Mouse (Mus musculus): ENCODE data around the gene Tbpl1. TPM values are rescaled to one million over a fixed set of nuclear protein-coding genes. Genes with fewer than 3 reads are reported as not detected.

The Tbpl1 gene
- 47.7 and 54.8 TPM in 2 replicates for polyA plus RNA-seq (2015; fragmentation: Nextera tagmentation; extraction: Ambion mirVana)

DNA sequence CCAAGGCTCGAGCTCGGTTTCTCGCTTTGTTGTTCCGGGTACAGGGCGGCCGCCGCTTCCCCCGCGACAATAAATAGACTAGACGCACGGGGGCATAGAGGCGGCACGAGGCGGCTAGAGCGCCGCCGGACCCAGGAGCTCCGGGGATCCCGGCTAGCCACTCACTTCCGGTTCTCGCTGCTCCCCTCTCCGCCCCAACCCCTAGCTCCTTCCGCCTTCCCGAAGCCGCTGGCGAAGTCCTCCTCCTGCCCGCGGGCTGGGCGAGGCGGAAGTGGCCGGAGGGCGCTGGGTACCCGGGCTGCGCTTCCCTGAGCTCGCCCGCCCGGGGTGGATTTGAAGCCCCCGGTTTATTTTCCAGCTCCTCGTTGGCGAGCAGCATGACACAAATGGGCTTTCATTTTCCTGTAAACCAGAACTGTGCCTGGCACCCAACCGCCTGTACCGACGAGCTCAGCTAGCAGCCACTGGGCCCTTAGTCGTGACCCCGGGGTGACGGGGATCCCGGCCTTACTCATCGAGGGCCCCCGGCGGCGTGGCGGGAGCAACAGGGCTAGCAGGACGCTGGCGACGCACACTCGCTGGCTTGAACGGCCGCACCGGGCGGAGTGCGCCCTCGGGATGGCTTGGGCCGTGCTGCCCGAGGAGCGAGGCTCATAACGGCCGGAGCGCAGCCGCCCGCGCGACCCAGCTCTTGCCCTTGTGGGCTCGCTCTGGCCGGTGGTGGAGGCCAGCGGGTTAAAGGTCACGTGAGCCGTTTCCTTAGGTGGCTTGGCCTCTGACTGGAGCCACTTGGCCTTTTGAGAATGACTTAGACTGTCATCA lies at the start of gene Tbpl1:
Gene Tbpl1 (minus strand): TSS at position 667 of the 822 bp plus-strand sequence.
- Histone ChIP-seq H3K4me3 (replicated peaks) (peak within 1 kb of the TSS; percentile 98), H3K4me1 (replicated peaks) (peaks cover 10% of the 10 kb centered on the region), H3K4me2 (replicated peaks) (peak within 1 kb of the TSS; percentile 91), H3K27me3 (replicated peaks) (no peaks in the 10 kb centered on the region), H3K9me3 (no peaks in the 10 kb centered on the region), H3K36me3 (no peaks in the 10 kb centered on the region), H3K27ac (peak within 1 kb of the TSS; percentile 87), H3K9ac (peak within 1 kb of the TSS; percentile 94)
- WGBS, result under 1% methylated on average over 77 of the region's 77 CpGs
- ATAC-seq, result peak; percentile 99

DNA sequence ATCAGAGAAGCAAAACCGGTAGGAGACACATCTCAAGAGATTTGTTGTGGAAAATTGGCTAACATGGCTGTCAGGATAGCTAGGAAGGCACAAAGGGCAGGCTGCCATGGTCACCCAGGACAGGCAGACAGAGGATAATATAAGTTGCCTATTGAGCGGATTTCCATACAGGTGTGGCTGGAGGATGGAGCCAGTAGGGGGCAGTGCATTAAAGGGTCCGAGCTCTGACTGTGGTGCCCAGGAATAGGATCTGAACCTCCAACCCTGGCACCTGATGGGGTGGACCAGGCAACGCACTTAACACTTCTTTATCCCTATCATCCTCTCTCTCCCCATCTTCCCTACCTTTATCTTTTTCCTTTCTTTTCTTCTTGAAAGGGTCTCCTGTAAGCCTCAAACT lies 49.7 kb upstream of the Tbpl1 start:
- Histone ChIP-seq H3K27ac (no peak overlapping the region), H3K9me3 (no peaks in the 10 kb centered on the region), H3K4me1 (replicated peaks) (0 out of 2 replicates have a peak, but pooled peaks cover 3% of the 10 kb centered on the region), H3K4me3 (replicated peaks) (no peak overlapping the region), H3K4me2 (replicated peaks) (no peak overlapping the region), H3K9ac (no peak overlapping the region), H3K27me3 (replicated peaks) (no peaks in the 10 kb centered on the region), H3K36me3 (no peaks in the 10 kb centered on the region)
- 55% methylated on average over 4 of the region's 4 CpGs for WGBS
- no peak for ATAC-seq

- H3K27me3 ChIP-seq (replicated peaks), result no peaks in the 10 kb centered on the region
- H3K9me3 ChIP-seq, result no peaks in the 10 kb centered on the region
- H3K9ac ChIP-seq, result no peak overlapping the region
- 14% methylated on average over 5 of the region's 5 CpGs for WGBS
- H3K4me3 ChIP-seq (replicated peaks), result no peak overlapping the region
- H3K4me1 ChIP-seq (replicated peaks), result 0 out of 2 replicates have a peak, but pooled peaks cover 3% of the 10 kb centered on the region
- peak; percentile 71; the same call in 1 of the 2 replicates for ATAC-seq
- no peak overlapping the region for H3K4me2 ChIP-seq (replicated peaks)
- H3K36me3 ChIP-seq, result no peaks in the 10 kb centered on the region
- no peak overlapping the region for H3K27ac ChIP-seq
Observed at GRCm38 (mm10) chr10:22777939-22778338, 46.2 kb upstream of the Tbpl1 start.

- Histone ChIP-seq H3K27me3 (replicated peaks) (no peaks in the 10 kb centered on the region), H3K4me1 (replicated peaks) (0 out of 2 replicates have a peak, but pooled peaks cover 3% of the 10 kb centered on the region), H3K9me3 (no peaks in the 10 kb centered on the region), H3K4me2 (replicated peaks) (no peak overlapping the region), H3K4me3 (replicated peaks) (no peak overlapping the region), H3K27ac (no peak overlapping the region), H3K36me3 (no peaks in the 10 kb centered on the region), H3K9ac (no peak overlapping the region)
- ATAC-seq, result no peak
- 14% methylated on average over 7 of the region's 7 CpGs for WGBS
Observed at GRCm38 (mm10) chr10:22776007-22776698, 44.4 kb upstream of the Tbpl1 start.

- WGBS, result 75% methylated on average over 2 of the region's 2 CpGs
- Histone ChIP-seq H3K36me3 (no peaks in the 10 kb centered on the region), H3K9ac (no peak overlapping the region), H3K4me2 (replicated peaks) (no peak overlapping the region), H3K27me3 (replicated peaks) (no peaks in the 10 kb centered on the region), H3K4me1 (replicated peaks) (0 out of 2 replicates have a peak, but pooled peaks cover 3% of the 10 kb centered on the region), H3K4me3 (replicated peaks) (no peak overlapping the region), H3K27ac (no peak overlapping the region), H3K9me3 (no peaks in the 10 kb centered on the region)
- no peak for ATAC-seq
Observed at GRCm38 (mm10) chr10:22775456-22775855, 43.7 kb upstream of the Tbpl1 start.

DNA sequence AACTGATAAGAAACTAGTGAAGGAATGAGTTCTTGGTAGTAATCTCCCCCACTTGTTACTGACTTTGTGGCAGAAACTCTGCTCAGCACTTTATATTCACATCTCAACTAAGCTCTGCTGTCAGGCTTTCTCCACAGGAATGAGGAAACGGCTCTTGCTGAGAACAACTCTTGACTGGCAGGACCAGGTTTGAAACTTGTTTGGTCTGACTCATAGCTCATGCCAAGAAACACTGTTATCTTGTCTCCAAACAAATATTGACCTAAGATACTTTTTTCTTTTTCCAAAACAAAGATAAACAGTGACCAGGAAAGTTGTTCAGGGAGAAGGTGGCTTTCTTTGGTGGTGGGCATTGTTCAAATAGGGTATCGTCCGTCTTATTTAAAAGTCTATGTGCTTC lies 42.9 kb upstream of the Tbpl1 start:
- Histone ChIP-seq H3K36me3 (no peaks in the 10 kb centered on the region), H3K9ac (no peak overlapping the region), H3K27me3 (replicated peaks) (no peaks in the 10 kb centered on the region), H3K4me1 (replicated peaks) (0 out of 2 replicates have a peak, but pooled peaks cover 3% of the 10 kb centered on the region), H3K4me2 (replicated peaks) (no peak overlapping the region), H3K4me3 (replicated peaks) (no peak overlapping the region), H3K9me3 (no peaks in the 10 kb centered on the region), H3K27ac (no peak overlapping the region)
- WGBS, result 62% methylated on average over 3 of the region's 3 CpGs
- no peak for ATAC-seq

DNA sequence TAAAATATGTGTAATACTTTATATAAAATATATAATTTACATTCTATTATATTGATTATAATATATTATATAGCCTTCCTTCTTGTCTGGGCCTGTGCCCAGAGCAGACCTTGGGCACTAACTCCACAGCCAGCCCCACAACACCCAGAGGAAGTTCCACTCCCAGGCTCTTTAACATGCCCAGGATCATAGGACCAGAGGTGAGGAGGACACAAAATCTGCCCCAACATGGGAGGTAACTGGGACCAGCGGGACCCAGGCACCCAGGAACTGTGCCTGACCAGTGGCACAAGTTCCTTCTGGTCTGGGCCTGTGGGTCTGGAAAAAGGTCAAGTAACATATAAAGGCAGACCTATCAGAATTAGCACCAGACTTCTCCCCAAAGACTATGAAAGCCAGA lies 22.5 kb upstream of the Tbpl1 start:
- no peak for ATAC-seq

GRCm38 (mm10) chr10:22751175-22751682 lies 19.5 kb upstream of the Tbpl1 start:
- WGBS, result 53% methylated on average over 5 of the region's 5 CpGs
- Histone ChIP-seq H3K4me3 (replicated peaks) (no peak overlapping the region), H3K4me1 (replicated peaks) (no peaks in the 10 kb centered on the region), H3K27me3 (replicated peaks) (no peaks in the 10 kb centered on the region), H3K9me3 (no peaks in the 10 kb centered on the region), H3K27ac (no peak overlapping the region), H3K9ac (no peak overlapping the region), H3K4me2 (replicated peaks) (no peak overlapping the region), H3K36me3 (no peaks in the 10 kb centered on the region)
- no peak for ATAC-seq

More for the DNA sequence above, 22.5 kb upstream of the Tbpl1 start:
- Histone ChIP-seq H3K27me3 (replicated peaks) (no peaks in the 10 kb centered on the region), H3K4me1 (replicated peaks) (no peaks in the 10 kb centered on the region), H3K27ac (no peak overlapping the region), H3K4me2 (replicated peaks) (no peak overlapping the region), H3K4me3 (replicated peaks) (no peak overlapping the region), H3K9me3 (no peaks in the 10 kb centered on the region), H3K36me3 (no peaks in the 10 kb centered on the region), H3K9ac (no peak overlapping the region)
- WGBS, result 87% methylated on average over 1 of the region's 1 CpGs

- H3K4me1 ChIP-seq (replicated peaks), result no peaks in the 10 kb centered on the region
- no peak overlapping the region for H3K4me2 ChIP-seq (replicated peaks)
- H3K36me3 ChIP-seq, result no peaks in the 10 kb centered on the region
- no peak overlapping the region for H3K9ac ChIP-seq
- 67% methylated on average over 13 of the region's 13 CpGs for WGBS
- H3K4me3 ChIP-seq (replicated peaks), result no peak overlapping the region
- ATAC-seq, result no peak
- no peak overlapping the region for H3K27ac ChIP-seq
- H3K9me3 ChIP-seq, result no peaks in the 10 kb centered on the region
- no peaks in the 10 kb centered on the region for H3K27me3 ChIP-seq (replicated peaks)
Observed at GRCm38 (mm10) chr10:22746334-22747322, 14.9 kb upstream of the Tbpl1 start.

- H3K4me2 ChIP-seq (replicated peaks), result no peak overlapping the region
- H3K9me3 ChIP-seq, result no peaks in the 10 kb centered on the region
- 58% methylated on average over 7 of the region's 7 CpGs for WGBS
- no peak overlapping the region for H3K27ac ChIP-seq
- no peaks in the 10 kb centered on the region for H3K36me3 ChIP-seq
- no peak for ATAC-seq
- H3K27me3 ChIP-seq (replicated peaks), result no peaks in the 10 kb centered on the region
- H3K4me3 ChIP-seq (replicated peaks), result no peak overlapping the region
- H3K4me1 ChIP-seq (replicated peaks), result no peaks in the 10 kb centered on the region
- H3K9ac ChIP-seq, result no peak overlapping the region
Observed at GRCm38 (mm10) chr10:22745922-22746321, 14.2 kb upstream of the Tbpl1 start.

DNA sequence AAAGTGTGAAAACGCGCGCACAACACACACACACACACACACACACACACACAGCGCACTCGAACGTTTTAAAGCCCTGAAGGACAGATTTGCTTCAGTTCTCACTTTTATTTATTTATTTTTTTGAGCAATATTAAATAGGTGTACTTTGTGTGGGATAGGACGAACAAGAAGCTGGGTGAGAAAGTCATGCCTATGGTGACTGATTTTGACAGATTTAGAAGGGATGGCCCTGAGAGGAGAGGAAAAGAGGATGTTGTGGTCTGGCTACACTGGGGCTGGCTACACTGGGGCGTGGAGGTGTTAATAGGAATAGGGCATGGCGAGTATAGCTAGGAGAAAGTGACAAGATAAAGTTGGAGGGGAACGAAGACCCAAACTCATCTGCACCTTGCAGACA lies 443 bp upstream of the Tbpl1 start:
- ATAC-seq, result no peak
- peak overlapping the region; percentile 87; the same call in 1 of the 2 replicates for H3K27ac ChIP-seq
- H3K27me3 ChIP-seq (replicated peaks), result no peaks in the 10 kb centered on the region
- 45% methylated on average over 10 of the region's 10 CpGs for WGBS
- H3K4me2 ChIP-seq (replicated peaks), result peak overlapping the region; percentile 91
- peak overlapping the region; percentile 98 for H3K4me3 ChIP-seq (replicated peaks)
- H3K9me3 ChIP-seq, result no peaks in the 10 kb centered on the region
- peak overlapping the region; percentile 94; the same call in 1 of the 2 replicates for H3K9ac ChIP-seq
- peaks cover 10% of the 10 kb centered on the region for H3K4me1 ChIP-seq (replicated peaks)
- H3K36me3 ChIP-seq, result no peaks in the 10 kb centered on the region

Measured in intestine, embryonic 15.5 days (tissue).